Mouse (Mus musculus) layer of hippocampus, adult 11-12 months (tissue): ENCODE results near the gene Odf3b.

Experiments
- DNase-seq: peaks from one replicate; pipeline ENCODE4 v3.0.0; 2022; ENCODE audit warnings: low spot score

Gene Odf3b

GRCm38 (mm10) chr15:89334774-89335537, 44.1 kb downstream of the Odf3b start:
- no peak for DNase-seq

- DNase-seq = no peak
These were observed 44.8 kb downstream of the Odf3b start, which contains the start of gene Miox for GRCm38 (mm10) chr15:89334271-89334670. TSS of gene Miox (plus strand) at chr15:89334398.
